Mouse (Mus musculus) Patski (cell line): ENCODE results near the gene Daam1. TPM values are rescaled to one million over a fixed set of nuclear protein-coding genes. Genes with fewer than 3 reads are reported as not detected.

ENCODE experiments used
- ATAC-seq: fragments of 100-300 bp; one replicate; pipeline ENCODE4 v1.8.0; 2021
- CTCF ChIA-PET: fragments of 350-600 bp; sonication (Branson Sonifier 250); formaldehyde crosslinking; loops from one replicate; lab custom pipeline; 2022; ENCODE audit warnings: inconsistent platforms; lab: Charles Lee
- POLR2A ChIA-PET: fragments of 350-600 bp; sonication (Branson Sonifier 250); formaldehyde crosslinking; loops from one replicate; lab custom pipeline; 2022; ENCODE audit warnings: antibody characterized with exemption, inconsistent platforms; lab: Charles Lee
- DNase-seq: peaks from one replicate; pipeline ENCODE4 v3.0.0-alpha.2; 2011; ENCODE audit warnings: low read depth, low spot score
- H3K27me3 ChIP-seq: fragments of 371-371 bp; one replicate; pipeline ENCODE4 v1.5.1; 2021
- CTCF ChIP-seq: fragments of 100-300 bp; IDR thresholded peaks from one replicate; pipeline ENCODE4 v1.5.1; 2021
- in situ Hi-C: fragments of 300-500 bp; cut with MboI; formaldehyde crosslinking; loops from 3 replicates; pipeline ENCODE4 v1.11.1; 2018; ENCODE audit warnings: low pct_unique_long_range_greater_than_20kb, mixed read lengths
- polyA plus RNA-seq: library from polyadenylated mRNA; unstranded; gene quantifications from one replicate; pipeline ENCODE4 v1.2.3, GENCODE M21; 2021

The Daam1 gene
- polyA plus RNA-seq, 1 experiment from 2014 or later, result 12.9 TPM

DNA sequence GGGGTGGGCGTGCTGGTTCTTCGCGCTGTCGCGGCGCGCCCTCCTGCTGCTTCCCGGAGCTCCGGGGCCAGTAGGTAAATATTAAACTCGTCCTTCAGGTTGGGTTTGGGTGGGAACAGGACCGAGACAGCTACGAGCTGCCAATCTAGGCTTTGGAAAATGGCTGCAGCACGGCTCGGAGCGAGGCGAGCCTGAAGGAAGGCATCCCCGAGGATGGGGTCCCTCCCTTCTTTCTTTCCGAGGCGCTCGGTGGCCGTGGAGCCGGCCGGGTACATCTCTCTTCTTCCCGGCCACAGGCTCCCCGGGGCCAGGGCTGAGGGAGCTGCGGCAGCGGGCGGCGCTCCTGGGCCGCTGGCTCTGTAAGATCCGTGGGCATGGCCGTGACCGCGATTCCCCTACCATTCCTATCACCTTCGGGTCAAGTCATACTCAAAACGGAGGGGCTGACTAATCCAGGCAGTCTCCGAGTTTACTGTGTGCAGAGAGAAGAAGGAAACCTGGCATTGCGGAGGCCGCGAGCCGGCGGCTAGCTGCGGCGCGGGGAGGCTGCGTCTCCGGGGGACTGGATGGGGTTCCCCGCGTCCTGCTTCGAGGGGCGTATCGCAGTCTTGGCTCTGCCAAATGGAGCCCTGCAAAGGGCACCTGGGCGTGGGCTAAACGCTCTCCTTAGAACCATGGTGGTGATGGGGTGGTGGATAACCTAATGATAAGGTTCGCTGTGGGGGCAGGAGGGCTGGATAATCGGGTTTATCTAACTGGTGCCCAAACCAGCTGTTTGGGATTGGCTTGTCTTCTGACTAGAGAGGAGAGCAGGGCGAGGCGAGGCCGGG is 595 bp downstream of the Daam1 start:
- ATAC-seq, result peak; percentile 46
- peaks cover 23% of the 10 kb centered on the region for H3K27me3 ChIP-seq
- ChIA-PET CTCF (interaction anchor here (1.3 kb wide), 1 partner anchor 10 kb away, joined by 5 read pairs; no protein-coding TSS in a partner anchor), POLR2A (interaction anchor here (0.6 to 1.1 kb wide), 4 partner anchors 12 to 194 kb away, joined by 3 to 4 read pairs (median 3); no protein-coding TSS in a partner anchor)
- DNase-seq, result no peak
- no peak for TF ChIP-seq CTCF
- in situ Hi-C loops, result loop anchor here (5.0 kb wide), 1 partner anchor 56 kb away; no protein-coding TSS in a partner anchor

DNA sequence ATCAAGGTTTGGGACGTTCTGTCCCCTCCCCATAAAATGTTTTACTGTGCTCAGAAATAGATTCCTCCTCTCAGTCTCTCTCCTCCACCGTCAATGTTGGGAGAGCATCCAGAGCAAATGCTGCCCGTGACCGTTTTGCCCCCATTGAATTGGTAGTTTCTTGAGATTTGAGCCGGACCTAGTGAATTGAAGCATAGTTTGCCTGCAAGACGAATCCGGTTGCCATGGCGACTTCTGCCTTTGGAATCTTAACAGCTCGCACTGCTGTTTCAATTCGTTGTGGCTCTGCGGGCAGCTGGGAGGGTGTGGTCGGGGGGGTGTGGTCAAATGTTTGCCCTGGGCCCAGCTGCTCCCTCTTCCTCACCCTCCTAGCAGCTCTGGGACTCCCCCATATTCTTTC is 1.3 kb downstream of the Daam1 start:
- TF ChIP-seq CTCF, result no peak
- in situ Hi-C loops, result loop anchor here (5.0 kb wide), 1 partner anchor 55 kb away; no protein-coding TSS in a partner anchor
- DNase-seq (no peak), ATAC-seq (no peak)
- POLR2A ChIA-PET, result interaction anchor here (0.6 to 1.5 kb wide), 5 partner anchors 11 to 203 kb away, joined by 3 to 4 read pairs (median 3); no protein-coding TSS in a partner anchor
- CTCF ChIA-PET, result interaction anchor here (1.1 to 1.3 kb wide), 2 partner anchors 10 to 40 kb away, joined by 3 to 5 read pairs; no protein-coding TSS in a partner anchor
- peaks cover 15% of the 10 kb centered on the region for H3K27me3 ChIP-seq

DNA sequence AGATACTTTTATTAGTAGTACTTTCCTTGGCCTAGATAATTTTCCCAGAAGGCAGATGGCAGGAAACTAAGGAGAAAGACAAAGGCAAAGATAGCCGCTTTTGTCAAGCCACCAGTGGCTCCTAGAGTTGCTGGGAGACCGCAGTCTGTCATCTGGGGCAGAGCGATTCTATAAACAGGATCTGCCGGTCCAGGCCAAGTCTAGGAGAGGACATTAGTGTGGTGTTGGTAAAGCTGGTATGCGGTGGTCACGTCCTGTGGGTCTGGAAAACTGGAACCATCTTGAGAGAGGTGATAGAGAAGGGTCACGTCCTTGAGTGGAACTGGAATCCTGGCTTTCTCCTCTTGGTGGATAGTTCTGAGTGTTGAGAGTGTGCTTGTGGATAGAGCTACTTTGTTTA is 3.2 kb downstream of the Daam1 start:
- CTCF ChIA-PET, result interaction anchor here (1.1 kb wide), 1 partner anchor 65 kb away, joined by 3 read pairs; no protein-coding TSS in a partner anchor
- POLR2A ChIA-PET, result no interaction called here
- TF ChIP-seq CTCF, result no peak
- peaks cover 2% of the 10 kb centered on the region for H3K27me3 ChIP-seq
- DNase-seq (no peak), ATAC-seq (no peak)
- in situ Hi-C loops, result loop anchor here (5.0 kb wide), 1 partner anchor 53 kb away; no protein-coding TSS in a partner anchor

DNA sequence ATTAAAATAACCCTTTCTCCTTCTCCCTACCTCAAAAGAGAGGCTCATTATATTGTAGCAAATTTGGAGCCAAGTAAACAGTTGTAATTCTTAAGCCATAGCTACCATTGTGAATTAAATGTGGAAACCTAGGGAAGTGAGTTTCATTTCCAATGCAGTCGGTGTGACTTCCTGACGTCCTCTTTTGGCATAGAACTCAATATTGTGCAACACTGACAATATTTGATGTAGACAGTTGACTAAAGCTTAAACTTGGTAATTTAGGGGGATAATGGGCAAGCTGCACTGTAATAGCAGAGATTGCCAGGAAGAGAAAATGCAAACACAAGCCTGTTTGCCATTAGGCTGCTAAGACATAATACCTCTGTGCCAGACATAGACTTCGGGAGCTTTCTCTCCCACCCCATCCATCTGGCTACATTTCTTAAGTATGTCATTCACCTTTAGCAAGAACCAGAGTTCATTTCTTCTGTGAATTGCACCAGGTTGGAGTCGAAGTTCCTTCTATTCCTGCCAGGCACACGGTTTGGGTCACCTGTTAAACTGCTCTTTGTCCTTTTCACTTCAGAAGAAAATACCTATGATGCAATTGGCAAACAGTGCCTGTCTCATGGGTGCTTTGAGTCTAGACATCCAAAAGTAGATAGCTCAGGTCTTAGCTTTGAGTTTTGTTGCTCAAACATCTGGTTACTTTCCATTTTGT is 5.2 kb downstream of the Daam1 start:
- ChIA-PET CTCF (interaction anchor here (0.9 kb wide), 1 partner anchor 67 kb away, joined by 3 read pairs; no protein-coding TSS in a partner anchor), POLR2A (no interaction called here)
- no peaks in the 10 kb centered on the region for H3K27me3 ChIP-seq
- in situ Hi-C loops, result no loop called here
- ATAC-seq (no peak), DNase-seq (no peak)
- TF ChIP-seq CTCF, result no peak

DNA sequence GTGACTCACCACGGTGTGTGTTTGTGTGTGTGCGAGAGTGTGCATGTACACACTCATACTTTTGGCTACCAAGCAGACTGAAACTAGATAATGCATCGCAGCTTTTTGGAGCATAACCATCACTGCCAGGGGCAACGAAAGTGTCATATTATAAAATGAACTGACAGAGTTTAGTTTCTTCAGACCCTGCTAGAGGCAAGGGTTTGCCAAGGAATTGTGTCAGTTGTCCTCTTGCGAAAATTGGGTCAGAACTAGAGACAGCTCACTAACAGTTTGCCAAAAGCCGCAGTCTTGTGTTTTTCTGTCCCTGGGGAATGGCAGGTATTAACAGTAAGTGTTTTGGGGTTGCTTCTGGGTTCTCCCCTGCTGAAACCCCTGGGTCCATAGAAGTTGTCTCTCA is 5.9 kb downstream of the Daam1 start:
- no peak for TF ChIP-seq CTCF
- CTCF ChIA-PET, result no interaction called here
- DNase-seq, result no peak
- POLR2A ChIA-PET, result no interaction called here
- in situ Hi-C loops, result no loop called here
- no peaks in the 10 kb centered on the region for H3K27me3 ChIP-seq
- no peak for ATAC-seq

DNA sequence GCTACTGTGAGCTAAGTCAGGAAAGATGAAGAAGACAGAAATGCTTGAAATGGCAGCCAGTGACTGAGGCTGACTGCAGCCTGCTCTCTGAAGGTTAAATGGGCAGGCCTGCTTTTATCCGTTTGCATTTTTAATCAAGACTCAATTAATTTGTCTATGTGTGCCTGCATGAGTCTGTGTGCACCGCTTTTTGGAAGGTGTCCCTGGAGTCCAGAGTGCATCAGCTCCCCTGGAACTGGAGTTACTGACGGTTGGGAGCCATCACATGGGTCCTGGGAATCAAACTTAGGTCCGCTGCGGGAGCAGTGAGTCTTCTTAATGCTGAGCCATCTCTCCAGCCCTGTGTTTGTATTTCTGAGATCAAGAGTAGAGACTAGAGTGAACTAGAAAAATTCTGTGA is 6.7 kb downstream of the Daam1 start:
- POLR2A ChIA-PET, result no interaction called here
- in situ Hi-C loops, result no loop called here

DNA sequence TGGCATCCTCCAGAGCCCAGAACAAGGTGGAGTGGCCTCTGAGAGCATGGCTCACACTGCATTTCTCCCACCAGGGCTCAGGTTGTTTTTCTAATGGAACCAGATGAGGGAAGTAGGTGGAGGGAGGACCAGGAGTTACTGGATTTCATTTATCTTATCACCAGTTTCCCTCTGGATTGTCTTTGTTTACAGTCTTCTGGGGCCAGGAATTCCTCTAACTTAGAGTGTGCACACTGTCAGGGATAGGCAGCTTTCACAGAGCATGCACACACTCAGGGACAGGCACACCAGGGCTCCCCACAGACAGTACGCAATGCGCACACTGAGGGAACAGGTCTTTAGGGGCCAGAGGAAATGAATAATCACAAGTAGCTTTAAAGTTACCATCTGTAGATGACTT is 7.4 kb downstream of the Daam1 start:
- ATAC-seq (no peak), DNase-seq (no peak)
- TF ChIP-seq CTCF, result no peak
- in situ Hi-C loops, result no loop called here
- POLR2A ChIA-PET, result no interaction called here
- CTCF ChIA-PET, result no interaction called here
- H3K27me3 ChIP-seq, result no peaks in the 10 kb centered on the region

More for the DNA sequence above, 6.7 kb downstream of the Daam1 start:
- ATAC-seq (no peak), DNase-seq (no peak)
- CTCF ChIA-PET, result interaction anchor here (0.7 kb wide), 1 partner anchor 36 kb away, joined by 3 read pairs; no protein-coding TSS in a partner anchor
- TF ChIP-seq CTCF, result no peak
- H3K27me3 ChIP-seq, result no peaks in the 10 kb centered on the region

DNA sequence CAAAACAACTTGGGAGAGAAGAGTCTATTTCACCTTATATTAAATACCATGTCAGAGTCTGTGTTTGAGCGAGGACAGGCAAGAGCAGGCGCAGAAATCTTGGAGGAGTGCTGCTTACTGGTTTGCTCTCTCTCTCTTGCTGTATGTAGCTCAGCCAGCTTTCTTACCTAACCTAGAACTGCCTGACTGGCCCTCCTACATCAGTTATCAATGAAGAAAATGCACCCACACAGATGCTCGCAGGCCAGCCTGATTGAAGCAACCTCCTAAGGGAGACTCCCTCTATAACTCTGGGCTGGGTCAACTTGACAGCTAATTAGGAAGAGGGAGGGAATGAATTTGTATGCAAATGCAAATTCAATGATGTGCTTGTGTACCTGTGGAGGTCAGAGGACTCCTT is 8.8 kb downstream of the Daam1 start:
- DNase-seq, result no peak
- CTCF ChIA-PET, result no interaction called here
- no peaks in the 10 kb centered on the region for H3K27me3 ChIP-seq
- no peak for ATAC-seq
- in situ Hi-C loops, result no loop called here
- no peak for TF ChIP-seq CTCF
- POLR2A ChIA-PET, result interaction anchor here (0.7 kb wide), 1 partner anchor 14 kb away, joined by 3 read pairs; no protein-coding TSS in a partner anchor

DNA sequence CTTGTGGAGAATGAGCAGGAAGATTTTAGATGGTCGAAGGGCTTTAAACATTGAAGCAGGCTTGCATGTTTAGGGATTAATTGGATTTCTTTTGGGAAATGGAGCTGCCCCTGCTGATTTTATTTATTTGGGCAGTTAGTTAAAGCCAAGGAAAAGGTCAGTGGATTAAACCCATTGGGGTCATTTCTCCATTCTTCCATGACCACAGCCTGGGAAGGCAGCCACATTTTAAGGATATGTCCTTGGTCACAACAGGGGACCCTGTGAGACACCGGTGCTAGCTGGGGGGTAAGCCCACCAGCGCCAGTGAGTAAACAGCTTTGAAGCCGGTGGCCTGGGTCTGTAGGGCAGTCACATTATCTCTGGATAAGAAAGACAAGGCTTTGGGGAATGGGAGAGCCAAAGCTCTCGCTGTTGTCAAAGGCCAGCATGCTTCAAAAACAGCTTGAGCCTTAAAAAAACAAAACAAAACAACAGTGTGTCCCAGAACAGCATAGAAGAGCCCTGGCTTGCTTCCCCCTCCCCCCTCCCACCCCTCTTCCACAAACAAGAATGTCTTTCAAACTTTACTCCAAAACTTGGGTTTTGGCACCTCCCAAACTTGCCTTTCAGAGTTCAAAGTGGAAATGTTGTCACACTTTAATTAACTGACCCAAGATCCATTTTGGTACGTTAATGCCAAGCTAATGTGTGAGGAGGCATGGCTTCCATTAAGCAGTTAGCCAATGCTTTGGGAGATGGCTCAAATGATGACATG is 9.7 kb downstream of the Daam1 start:
- no peak for TF ChIP-seq CTCF
- in situ Hi-C loops, result no loop called here
- DNase-seq (no peak), ATAC-seq (no peak)
- no peaks in the 10 kb centered on the region for H3K27me3 ChIP-seq
- CTCF ChIA-PET, result no interaction called here
- POLR2A ChIA-PET, result interaction anchor here (0.7 kb wide), 1 partner anchor 13 kb away, joined by 3 read pairs; no protein-coding TSS in a partner anchor

DNA sequence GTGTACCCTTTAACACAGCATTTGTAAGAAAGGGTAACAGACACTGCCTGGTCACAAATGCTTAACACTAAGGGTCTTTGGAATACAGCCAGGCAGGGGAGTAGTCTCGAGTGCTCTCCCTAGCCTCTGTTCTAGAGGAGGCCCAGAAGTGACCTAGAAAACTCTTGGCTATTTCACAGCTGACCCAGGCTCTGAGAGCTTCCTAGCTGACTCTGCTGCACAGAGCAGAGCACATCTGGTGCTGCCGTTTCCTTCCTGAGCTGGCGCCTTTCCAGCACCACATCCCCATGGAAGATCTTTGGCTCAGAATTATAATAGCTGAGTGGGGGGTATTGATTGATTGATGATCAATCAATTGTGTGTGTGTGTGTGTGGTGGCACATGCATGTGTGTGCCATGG is 11.1 kb downstream of the Daam1 start:
- in situ Hi-C loops, result no loop called here
- no peak for DNase-seq
- CTCF ChIA-PET, result interaction anchor here (1.3 kb wide), 1 partner anchor 10 kb away, joined by 5 read pairs; no protein-coding TSS in a partner anchor
- ATAC-seq, result no peak
- POLR2A ChIA-PET, result interaction anchor here (0.7 kb wide), 1 partner anchor 74 kb away, joined by 4 read pairs; no protein-coding TSS in a partner anchor
- TF ChIP-seq CTCF, result no peak
- H3K27me3 ChIP-seq, result no peaks in the 10 kb centered on the region
